ENCODE assay signal across 9 mouse cellular contexts in genomic region chr17:33921361-33921760, GRCm38 (mm10). TPM values are rescaled to one million over a fixed set of nuclear protein-coding genes. Genes with fewer than 3 reads are reported as not detected.
DNase-seq lines count a peak whose midpoint lies in the region; ATAC-seq lines count a peak whose summit lies in the region.
"Had no signal": no experiment of that assay in that cellular context is flagged by ENCODE, and none has a peak within 500 bp of the region (broad histone marks: within the 10 kb centered on the region; RNA-seq: fewer than 3 reads in every experiment).

No protein-coding gene starts in this region.

- H3K36me3 ChIP-seq in midbrain, embryonic 10.5 days, result peaks cover 34% of the 10 kb centered on the region
- peaks cover 3% of the 10 kb centered on the region; the same call in 1 of the 2 replicates for H3K36me3 ChIP-seq in midbrain, embryonic 16.5 days (ENCODE audit: control insufficient read depth, insufficient read depth, low read length)
- H3K36me3 ChIP-seq in limb, embryonic 15.5 days, result peaks cover 24% of the 10 kb centered on the region
- peaks cover 14% of the 10 kb centered on the region; the same call in 1 of the 2 replicates for H3K36me3 ChIP-seq in neural tube, embryonic 15.5 days

- H3K9ac ChIP-seq in midbrain, embryonic 16.5 days (ENCODE audit: low read depth, low read length), result no peak overlapping the region
- no peak overlapping the region for H3K9ac ChIP-seq in limb, embryonic 15.5 days
- H3K9ac ChIP-seq in neural tube, embryonic 15.5 days (replicated peaks), result no peak overlapping the region

- H3K27ac ChIP-seq in midbrain, embryonic 10.5 days (replicated peaks), result no peak overlapping the region
- no peak overlapping the region for H3K27ac ChIP-seq in midbrain, embryonic 16.5 days (ENCODE audit: low read length)
- no peak overlapping the region for H3K27ac ChIP-seq in limb, embryonic 15.5 days
- 0 out of 2 replicates have a peak overlapping the region, but pooled peaks have one; percentile 60 for H3K27ac ChIP-seq in neural tube, embryonic 15.5 days (replicated peaks)

- intact Hi-C loops in left cerebral cortex, postnatal 25 days (cut with DNase I), result no loop called here

- no peak overlapping the region for H3K4me2 ChIP-seq in midbrain, embryonic 16.5 days (ENCODE audit: low read length)
- H3K4me2 ChIP-seq in limb, embryonic 15.5 days, result no peak overlapping the region
- peak overlapping the region; percentile 70; the same call in 1 of the 2 replicates for H3K4me2 ChIP-seq in neural tube, embryonic 15.5 days

- peak overlapping the region; percentile 74; the same call in 1 of the 2 replicates for H3K4me3 ChIP-seq in midbrain, embryonic 10.5 days
- H3K4me3 ChIP-seq in midbrain, embryonic 16.5 days (ENCODE audit: low read depth, low read length), result no peak overlapping the region
- peak overlapping the region; percentile 56; the same call in 1 of the 2 replicates for H3K4me3 ChIP-seq in limb, embryonic 15.5 days
- H3K4me3 ChIP-seq in neural tube, embryonic 15.5 days (replicated peaks), result no peak overlapping the region

- H3K4me1 ChIP-seq in midbrain, embryonic 10.5 days, result peaks cover 49% of the 10 kb centered on the region
- H3K4me1 ChIP-seq in midbrain, embryonic 16.5 days (ENCODE audit: control insufficient read depth, insufficient read depth, low read length), result peaks cover 20% of the 10 kb centered on the region
- H3K4me1 ChIP-seq in limb, embryonic 15.5 days, result peaks cover 48% of the 10 kb centered on the region
- H3K4me1 ChIP-seq in neural tube, embryonic 15.5 days, result peaks cover 44% of the 10 kb centered on the region

- ATAC-seq in midbrain, embryonic 16.5 days, result no peak
- no peak for ATAC-seq in limb, embryonic 15.5 days (ENCODE audit: insufficient number of reproducible peaks, low FRiP score, low TSS enrichment, low read depth)
- no peak for ATAC-seq in neural tube, embryonic 15.5 days (ENCODE audit: low FRiP score)

- DNase-seq in heart, adult 11 months, result peak; percentile 90
- DNase-seq in heart, adult 8-10 months (ENCODE audit: low spot score), result no peak
- DNase-seq in midbrain, embryonic 10.5 days (ENCODE audit: low spot score), result no peak
- DNase-seq in left cerebral cortex, postnatal 25 days (ENCODE audit: low spot score in 2 of 2), result no peak

- peaks cover 18% of the 10 kb centered on the region for H3K27me3 ChIP-seq in midbrain, embryonic 10.5 days (ENCODE audit: low read depth, poor library complexity, severe bottlenecking)
- peaks cover 2% of the 10 kb centered on the region; the same call in 1 of the 2 replicates for H3K27me3 ChIP-seq in midbrain, embryonic 16.5 days (ENCODE audit: control insufficient read depth, insufficient read depth, low read depth, low read length)
- no peaks in the 10 kb centered on the region for H3K27me3 ChIP-seq in limb, embryonic 15.5 days
- H3K27me3 ChIP-seq in neural tube, embryonic 15.5 days (replicated peaks), result no peaks in the 10 kb centered on the region

- H3K9me3 ChIP-seq in midbrain, embryonic 10.5 days (replicated peaks), result no peaks in the 10 kb centered on the region
- H3K9me3 ChIP-seq in midbrain, embryonic 16.5 days (replicated peaks; ENCODE audit: control insufficient read depth, low read length, poor library complexity, severe bottlenecking), result no peaks in the 10 kb centered on the region
- H3K9me3 ChIP-seq in limb, embryonic 15.5 days, result no peaks in the 10 kb centered on the region
- no peaks in the 10 kb centered on the region for H3K9me3 ChIP-seq in neural tube, embryonic 15.5 days (replicated peaks)

- 90% methylated on average over 7 of the region's 7 CpGs for WGBS in midbrain, embryonic 10.5 days
- 90% methylated on average over 7 of the region's 7 CpGs for WGBS in midbrain, embryonic 16.5 days
- 84% methylated on average over 7 of the region's 7 CpGs for WGBS in limb, embryonic 15.5 days
- 84% methylated on average over 7 of the region's 7 CpGs for WGBS in neural tube, embryonic 15.5 days

RNA-seq across cellular contexts. Expression of gene Zbtb22, which starts 5.7 kb away (rescaled TPM):
- total RNA-seq in heart, adult 8-10 months (2022), result 10 to 100 TPM; 18.1 to 21.0 (median 19.3) TPM
- 23.5 and 24.1 TPM in 2 replicates for polyA plus RNA-seq in midbrain, embryonic 10.5 days (2016; fragmentation: Nextera tagmentation; extraction: Ambion mirVana)
- polyA plus RNA-seq in midbrain, embryonic 16.5 days (2015; fragmentation: Nextera tagmentation; extraction: Ambion mirVana), result 16.8 TPM in 2 replicates
- polyA plus RNA-seq in limb, embryonic 15.5 days (2015; fragmentation: Nextera tagmentation; extraction: Ambion mirVana), result 14.0 and 15.5 TPM in 2 replicates
- 13.7 and 15.8 TPM in 2 replicates for polyA plus RNA-seq in neural tube, embryonic 15.5 days (2015; fragmentation: Nextera tagmentation; extraction: Ambion mirVana)
- 10 to 100 TPM; 28.1 to 32.1 TPM for total RNA-seq in left cerebral cortex, postnatal 25 days (2021)

RNA-seq across cellular contexts. Expression of gene Tapbp, which starts 5.7 kb away (rescaled TPM):
- total RNA-seq in heart, adult 8-10 months (2022), result 100 to 1,000 TPM in 2 of 4 experiments, 10 to 100 TPM in 2; 96.8 to 113 (median 105) TPM
- polyA plus RNA-seq in midbrain, embryonic 10.5 days (2016; fragmentation: Nextera tagmentation; extraction: Ambion mirVana), result 14.9 and 17.3 TPM in 2 replicates
- 21.1 and 26.1 TPM in 2 replicates for polyA plus RNA-seq in midbrain, embryonic 16.5 days (2015; fragmentation: Nextera tagmentation; extraction: Ambion mirVana)
- 42.1 and 46.3 TPM in 2 replicates for polyA plus RNA-seq in limb, embryonic 15.5 days (2015; fragmentation: Nextera tagmentation; extraction: Ambion mirVana)
- 35.3 and 51.3 TPM in 2 replicates for polyA plus RNA-seq in neural tube, embryonic 15.5 days (2015; fragmentation: Nextera tagmentation; extraction: Ambion mirVana)
- total RNA-seq in left cerebral cortex, postnatal 25 days (2021), result 10 to 100 TPM; 32.7 to 37.7 TPM

RNA-seq across cellular contexts. Expression of gene Rgl2, which starts 8.0 kb away (rescaled TPM):
- total RNA-seq in heart, adult 8-10 months (2022), result 10 to 100 TPM; 29.8 to 35.1 (median 34.1) TPM
- polyA plus RNA-seq in midbrain, embryonic 10.5 days (2016; fragmentation: Nextera tagmentation; extraction: Ambion mirVana), result 43.1 and 46.9 TPM in 2 replicates
- polyA plus RNA-seq in midbrain, embryonic 16.5 days (2015; fragmentation: Nextera tagmentation; extraction: Ambion mirVana), result 54.9 and 57.2 TPM in 2 replicates
- 51.8 and 58.5 TPM in 2 replicates for polyA plus RNA-seq in limb, embryonic 15.5 days (2015; fragmentation: Nextera tagmentation; extraction: Ambion mirVana)
- polyA plus RNA-seq in neural tube, embryonic 15.5 days (2015; fragmentation: Nextera tagmentation; extraction: Ambion mirVana), result 56.8 and 58.8 TPM in 2 replicates
- total RNA-seq in left cerebral cortex, postnatal 25 days (2021), result 10 to 100 TPM; 55.2 to 66.8 TPM

RNA-seq across cellular contexts. Expression of gene Daxx, which starts 12.1 kb away (rescaled TPM):
- 10 to 100 TPM; 11.5 to 16.2 (median 13.7) TPM for total RNA-seq in heart, adult 8-10 months (2022)
- polyA plus RNA-seq in midbrain, embryonic 10.5 days (2016; fragmentation: Nextera tagmentation; extraction: Ambion mirVana), result 77.5 and 82.6 TPM in 2 replicates
- polyA plus RNA-seq in midbrain, embryonic 16.5 days (2015; fragmentation: Nextera tagmentation; extraction: Ambion mirVana), result 55.1 and 59.7 TPM in 2 replicates
- polyA plus RNA-seq in limb, embryonic 15.5 days (2015; fragmentation: Nextera tagmentation; extraction: Ambion mirVana), result 47.2 and 55.7 TPM in 2 replicates
- 50.7 and 58.5 TPM in 2 replicates for polyA plus RNA-seq in neural tube, embryonic 15.5 days (2015; fragmentation: Nextera tagmentation; extraction: Ambion mirVana)
- total RNA-seq in left cerebral cortex, postnatal 25 days (2021), result 10 to 100 TPM; 26.0 to 26.2 TPM

RNA-seq across cellular contexts. Expression of gene Platr17, which starts 16.4 kb away (rescaled TPM):
- total RNA-seq in heart, adult 8-10 months (2022), result not detected
- polyA plus RNA-seq in midbrain, embryonic 10.5 days (2016; fragmentation: Nextera tagmentation; extraction: Ambion mirVana), result 0.30 TPM in 1 of 2 replicates, not detected in the other
- 0.36 and 0.55 TPM in 2 replicates for polyA plus RNA-seq in midbrain, embryonic 16.5 days (2015; fragmentation: Nextera tagmentation; extraction: Ambion mirVana)
- polyA plus RNA-seq in limb, embryonic 15.5 days (2015; fragmentation: Nextera tagmentation; extraction: Ambion mirVana), result 0.19 and 0.30 TPM in 2 replicates
- 0.93 and 1.2 TPM in 2 replicates for polyA plus RNA-seq in neural tube, embryonic 15.5 days (2015; fragmentation: Nextera tagmentation; extraction: Ambion mirVana)
- total RNA-seq in left cerebral cortex, postnatal 25 days (2021), result under 1 TPM in 1 of 2 experiments, not detected in 1; 0.57 TPM
- total RNA-seq: adrenal gland, postnatal 25 days; heart, postnatal 10 days had no signal

Comparison
In these comparisons a context has a peak if more than half of its experiments do, and no peak if none do; other contexts are left out.
1. H3K4me3 ChIP-seq: peak in midbrain, embryonic 10.5 days (single experiment) and limb, embryonic 15.5 days (single experiment); none in midbrain, embryonic 16.5 days (single experiment) and neural tube, embryonic 15.5 days (single experiment).